Mouse (Mus musculus): ENCODE data around the gene B3gntl1. TPM values are rescaled to one million over a fixed set of nuclear protein-coding genes. Genes with fewer than 3 reads are reported as not detected.
A peak's percentile ranks its signal among the peaks of the same experiment; 100 is the strongest.
"Not testable (repeated sequence)": the region's sequence is repeated elsewhere in the genome, so short reads cannot be mapped to it uniquely, and the experiment has no call there.

The B3gntl1 gene
- polyA plus RNA-seq, 1 experiment from 2014 or later, result 4.6 TPM

GRCm38 (mm10) chr11:121672312-121672989 is 502 bp downstream of the B3gntl1 start:
- Histone ChIP-seq H3K4me2 (ENCODE audit: low read length) (peak overlapping the region; percentile 78), H3K36me3 (ENCODE audit: control insufficient read depth, insufficient read depth, low read length) (no peaks in the 10 kb centered on the region), H3K27ac (ENCODE audit: low read depth, low read length) (peak overlapping the region; percentile 70), H3K9me3 (replicated peaks; ENCODE audit: control insufficient read depth, low read length) (no peaks in the 10 kb centered on the region), H3K9ac (ENCODE audit: low read length) (peak overlapping the region; percentile 63), H3K27me3 (replicated peaks; ENCODE audit: control insufficient read depth, insufficient read depth, low read length) (no peaks in the 10 kb centered on the region), H3K4me3 (ENCODE audit: low read depth, low read length) (peak overlapping the region; percentile 47), H3K4me1 (ENCODE audit: control insufficient read depth, insufficient read depth, low read length) (peaks cover 6% of the 10 kb centered on the region; the same call in 1 of the 2 replicates)
- WGBS, result 3% methylated on average over 22 of the region's 22 CpGs
- peak; percentile 54 for ATAC-seq
- DNase-seq (ENCODE audit: low spot score), result no peak

DNA sequence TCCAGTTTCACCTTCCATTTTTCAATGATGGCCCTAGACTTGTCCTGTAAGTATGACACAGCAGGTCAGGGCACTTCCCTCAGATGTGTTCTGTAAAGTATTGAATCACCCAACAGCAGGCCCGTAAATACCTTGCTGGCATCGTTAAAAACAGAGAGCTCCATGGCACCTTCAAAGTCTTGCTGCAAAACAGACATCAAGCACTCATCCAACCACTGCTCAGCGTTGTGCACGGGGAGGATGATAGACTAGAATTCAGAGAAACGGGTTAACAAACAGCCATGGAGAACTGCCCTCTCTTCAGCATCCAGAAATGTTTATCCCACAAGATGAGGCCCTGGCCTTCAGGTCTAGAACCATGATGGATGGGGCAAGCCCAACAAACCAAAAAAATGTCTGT is 2.0 kb downstream of the B3gntl1 start:
- Histone ChIP-seq H3K4me2 (ENCODE audit: low read length) (no peak overlapping the region), H3K9ac (ENCODE audit: low read length) (no peak overlapping the region), H3K4me3 (ENCODE audit: low read depth, low read length) (no peak overlapping the region), H3K27me3 (replicated peaks; ENCODE audit: control insufficient read depth, insufficient read depth, low read length) (no peaks in the 10 kb centered on the region), H3K4me1 (ENCODE audit: control insufficient read depth, insufficient read depth, low read length) (peaks cover 6% of the 10 kb centered on the region; the same call in 1 of the 2 replicates), H3K27ac (ENCODE audit: low read depth, low read length) (no peak overlapping the region), H3K36me3 (ENCODE audit: control insufficient read depth, insufficient read depth, low read length) (no peaks in the 10 kb centered on the region), H3K9me3 (replicated peaks; ENCODE audit: control insufficient read depth, low read length) (no peaks in the 10 kb centered on the region)
- DNase-seq (ENCODE audit: low spot score), result no peak
- ATAC-seq, result no peak
- WGBS, result 95% methylated on average over 5 of the region's 5 CpGs

- Histone ChIP-seq H3K4me1 (ENCODE audit: control insufficient read depth, insufficient read depth, low read length) (peaks cover 6% of the 10 kb centered on the region; the same call in 1 of the 2 replicates), H3K36me3 (ENCODE audit: control insufficient read depth, insufficient read depth, low read length) (peaks cover 3% of the 10 kb centered on the region; the same call in 1 of the 2 replicates), H3K27me3 (replicated peaks; ENCODE audit: control insufficient read depth, insufficient read depth, low read length) (no peaks in the 10 kb centered on the region), H3K9ac (ENCODE audit: low read length) (no peak overlapping the region), H3K27ac (ENCODE audit: low read depth, low read length) (no peak overlapping the region), H3K9me3 (replicated peaks; ENCODE audit: control insufficient read depth, low read length) (no peaks in the 10 kb centered on the region), H3K4me2 (ENCODE audit: low read length) (no peak overlapping the region), H3K4me3 (ENCODE audit: low read depth, low read length) (no peak overlapping the region)
- 92% methylated on average over 5 of the region's 5 CpGs for WGBS
- ATAC-seq, result no peak
- DNase-seq (ENCODE audit: low spot score), result no peak
Measured at GRCm38 (mm10) chr11:121668776-121669175, 4.2 kb downstream of the B3gntl1 start.

DNA sequence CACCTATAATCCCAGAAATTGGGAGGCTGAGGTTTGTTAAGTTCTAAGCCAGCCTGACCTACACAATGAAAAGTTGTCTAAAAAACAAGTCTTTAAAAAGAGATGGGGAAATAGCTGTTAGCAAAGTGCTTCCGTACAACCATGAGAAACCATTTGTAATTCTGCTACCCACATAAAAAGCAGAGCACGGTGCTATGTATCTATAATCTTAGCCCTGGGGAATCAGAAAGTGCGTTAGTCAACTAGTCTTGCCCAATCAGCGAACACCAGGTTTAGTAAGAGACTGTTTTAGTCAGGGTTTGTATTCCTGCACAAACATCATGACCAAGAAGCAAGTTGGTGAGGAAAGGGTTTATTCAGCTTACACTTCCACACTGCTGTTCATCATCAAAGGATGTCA is 5.4 kb downstream of the B3gntl1 start:
- H3K4me2 ChIP-seq (ENCODE audit: low read length), result no peak overlapping the region
- DNase-seq (ENCODE audit: low spot score), result no peak
- H3K36me3 ChIP-seq (ENCODE audit: control insufficient read depth, insufficient read depth, low read length), result peaks cover 3% of the 10 kb centered on the region; the same call in 1 of the 2 replicates
- no peaks in the 10 kb centered on the region for H3K9me3 ChIP-seq (replicated peaks; ENCODE audit: control insufficient read depth, low read length)
- no peak overlapping the region for H3K27ac ChIP-seq (ENCODE audit: low read depth, low read length)
- peaks cover 5% of the 10 kb centered on the region; the same call in 1 of the 2 replicates for H3K4me1 ChIP-seq (ENCODE audit: control insufficient read depth, insufficient read depth, low read length)
- no peak overlapping the region for H3K4me3 ChIP-seq (ENCODE audit: low read depth, low read length)
- H3K9ac ChIP-seq (ENCODE audit: low read length), result no peak overlapping the region
- 96% methylated on average over 4 of the region's 4 CpGs for WGBS
- no peaks in the 10 kb centered on the region for H3K27me3 ChIP-seq (replicated peaks; ENCODE audit: control insufficient read depth, insufficient read depth, low read length)
- ATAC-seq, result no peak

GRCm38 (mm10) chr11:121661116-121661515 is 11.8 kb downstream of the B3gntl1 start:
- ATAC-seq, result no peak
- Histone ChIP-seq H3K27ac (ENCODE audit: low read depth, low read length) (no peak overlapping the region), H3K4me2 (ENCODE audit: low read length) (no peak overlapping the region), H3K36me3 (ENCODE audit: control insufficient read depth, insufficient read depth, low read length) (peaks cover 3% of the 10 kb centered on the region; the same call in 1 of the 2 replicates), H3K9ac (ENCODE audit: low read length) (no peak overlapping the region), H3K27me3 (replicated peaks; ENCODE audit: control insufficient read depth, insufficient read depth, low read length) (no peaks in the 10 kb centered on the region), H3K9me3 (replicated peaks; ENCODE audit: control insufficient read depth, low read length) (no peaks in the 10 kb centered on the region), H3K4me1 (ENCODE audit: control insufficient read depth, insufficient read depth, low read length) (no peaks in the 10 kb centered on the region), H3K4me3 (ENCODE audit: low read depth, low read length) (no peak overlapping the region)
- 87% methylated on average over 2 of the region's 2 CpGs for WGBS
- DNase-seq (ENCODE audit: low spot score), result no peak

DNA sequence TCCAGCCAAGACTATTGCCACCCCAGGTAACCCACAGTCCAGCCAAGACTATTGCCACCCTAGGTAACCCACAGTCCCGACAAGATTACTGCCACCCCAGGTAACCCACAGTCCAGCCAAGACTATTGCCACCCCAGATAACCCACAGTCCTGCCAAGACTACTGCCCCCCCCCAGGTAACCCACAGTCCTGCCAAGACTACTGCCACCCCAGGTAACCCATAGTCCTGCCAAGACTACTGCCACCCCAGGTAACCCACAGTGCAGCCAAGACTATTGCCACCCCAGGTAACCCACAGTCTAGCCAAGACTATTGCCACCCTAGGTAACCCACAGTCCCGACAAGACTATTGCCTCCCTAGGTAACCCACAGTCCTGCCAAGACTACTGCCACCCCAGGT is 12.3 kb downstream of the B3gntl1 start:
- not testable (repeated sequence) for H3K36me3 ChIP-seq (ENCODE audit: control insufficient read depth, insufficient read depth, low read length); DNase-seq (ENCODE audit: low spot score); ATAC-seq; H3K4me2 ChIP-seq (ENCODE audit: low read length); H3K27me3 ChIP-seq (replicated peaks; ENCODE audit: control insufficient read depth, insufficient read depth, low read length); H3K9ac ChIP-seq (ENCODE audit: low read length); H3K4me1 ChIP-seq (ENCODE audit: control insufficient read depth, insufficient read depth, low read length); H3K27ac ChIP-seq (ENCODE audit: low read depth, low read length); H3K9me3 ChIP-seq (replicated peaks; ENCODE audit: control insufficient read depth, low read length); H3K4me3 ChIP-seq (ENCODE audit: low read depth, low read length)
- WGBS, result 91% methylated on average over 2 of the region's 2 CpGs

DNA sequence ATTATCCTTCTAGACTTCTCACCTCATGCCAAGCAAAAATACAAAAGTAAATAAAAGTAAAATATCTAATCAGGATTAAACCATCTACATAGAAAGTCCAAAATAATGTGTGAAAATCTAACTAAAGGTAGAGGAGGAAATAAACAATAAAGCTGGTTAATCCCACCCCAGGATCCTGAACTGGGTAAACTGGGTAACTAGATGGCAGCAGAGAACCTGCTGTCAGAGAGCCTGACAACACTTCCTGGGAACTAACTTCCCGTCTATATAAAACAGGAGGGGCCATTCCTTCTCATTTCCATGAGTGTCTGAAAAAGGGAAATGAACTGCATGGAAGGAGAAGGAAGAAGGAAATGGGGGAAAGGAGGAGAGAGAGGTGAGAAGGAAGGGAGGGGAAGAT is 14.8 kb downstream of the B3gntl1 start:
- Histone ChIP-seq H3K4me2 (ENCODE audit: low read length) (no peak overlapping the region), H3K27me3 (replicated peaks; ENCODE audit: control insufficient read depth, insufficient read depth, low read length) (no peaks in the 10 kb centered on the region), H3K9ac (ENCODE audit: low read length) (no peak overlapping the region), H3K9me3 (replicated peaks; ENCODE audit: control insufficient read depth, low read length) (no peaks in the 10 kb centered on the region), H3K4me1 (ENCODE audit: control insufficient read depth, insufficient read depth, low read length) (no peaks in the 10 kb centered on the region), H3K27ac (ENCODE audit: low read depth, low read length) (no peak overlapping the region), H3K4me3 (ENCODE audit: low read depth, low read length) (no peak overlapping the region), H3K36me3 (ENCODE audit: control insufficient read depth, insufficient read depth, low read length) (no peaks in the 10 kb centered on the region)
- WGBS, result 47% methylated on average over 1 of the region's 1 CpGs
- ATAC-seq, result no peak
- no peak for DNase-seq (ENCODE audit: low spot score)

DNA sequence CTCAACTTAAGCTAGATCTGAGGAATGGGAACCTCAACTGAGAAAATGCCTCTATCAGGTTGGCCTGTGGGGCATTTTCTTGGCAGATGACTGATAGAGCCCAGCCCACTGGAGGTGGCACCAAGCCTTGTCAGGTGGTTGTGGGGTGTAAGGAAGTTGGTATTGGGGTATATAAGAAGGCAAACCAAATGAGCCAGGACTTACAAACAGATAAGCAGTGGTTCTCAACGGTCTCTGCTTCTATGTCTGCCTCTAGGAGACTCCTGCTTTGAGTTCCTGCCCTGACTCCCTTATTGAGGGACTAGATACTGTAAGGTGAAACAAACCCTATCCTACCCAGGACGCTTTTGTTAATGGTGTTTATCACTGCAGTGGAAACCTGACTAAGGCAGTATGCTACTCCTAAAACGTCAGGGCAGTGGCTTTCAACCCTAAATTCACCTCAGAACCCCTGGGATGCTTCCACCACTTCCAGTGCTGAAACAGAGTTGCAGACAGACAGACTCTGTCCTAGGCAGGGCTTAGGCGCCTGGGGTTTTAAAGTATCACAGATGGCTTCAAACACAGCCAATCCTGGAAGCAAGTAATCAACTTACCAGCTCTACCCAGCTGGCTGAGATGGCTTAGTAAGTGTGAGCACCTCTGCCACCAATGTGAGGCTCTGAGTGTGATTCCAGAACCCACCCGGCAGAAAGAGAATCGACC is 17.0 kb downstream of the B3gntl1 start:
- no peak overlapping the region for H3K4me2 ChIP-seq (ENCODE audit: low read length)
- H3K36me3 ChIP-seq (ENCODE audit: control insufficient read depth, insufficient read depth, low read length), result no peaks in the 10 kb centered on the region
- DNase-seq (ENCODE audit: low spot score) (no peak), ATAC-seq (no peak)
- H3K4me1 ChIP-seq (ENCODE audit: control insufficient read depth, insufficient read depth, low read length), result no peaks in the 10 kb centered on the region
- no peak overlapping the region for H3K9ac ChIP-seq (ENCODE audit: low read length)
- 83% methylated on average over 6 of the region's 6 CpGs for WGBS
- H3K9me3 ChIP-seq (replicated peaks; ENCODE audit: control insufficient read depth, low read length), result no peaks in the 10 kb centered on the region
- no peaks in the 10 kb centered on the region for H3K27me3 ChIP-seq (replicated peaks; ENCODE audit: control insufficient read depth, insufficient read depth, low read length)
- no peak overlapping the region for H3K4me3 ChIP-seq (ENCODE audit: low read depth, low read length)
- no peak overlapping the region for H3K27ac ChIP-seq (ENCODE audit: low read depth, low read length)

Data from forebrain, embryonic 14.5 days (tissue).